Mouse (Mus musculus) subcutaneous adipose tissue, adult 2 months (tissue): ENCODE results near the gene Gm4070. TPM values are rescaled to one million over a fixed set of nuclear protein-coding genes. Genes with fewer than 3 reads are reported as not detected.

ENCODE experiments used
- polyA plus RNA-seq: library from polyadenylated mRNA; depleted of rRNA; stranded (reverse); fragments of >200 nt; gene quantifications from 2 replicates; pipeline ENCODE4 v1.2.3, GENCODE M21; 2012; ENCODE audit warnings: low replicate concordance; rRNA removed

Gene Gm4070
- polyA plus RNA-seq, result 4.5 and 10.3 TPM in 2 replicates

GRCm38 (mm10) chr7:105953812-105954211, at the start of gene Gm4070:
Gene Gm4070 (minus strand): TSS chr7:105953967.

Other genes starting within 250 kb of the Gm4070 start
- gene Ilk, start 217.4 kb downstream of the Gm4070 start, polyA plus RNA-seq, result 295 and 396 TPM in 2 replicates
- gene Rrp8, start 216.6 kb downstream of the Gm4070 start, polyA plus RNA-seq, result 7.1 and 17.7 TPM in 2 replicates
- 340 and 367 TPM in 2 replicates for gene Taf10, start 209.6 kb downstream of the Gm4070 start, polyA plus RNA-seq
- 195 and 230 TPM in 2 replicates for gene Tpp1, start 201.7 kb downstream of the Gm4070 start, polyA plus RNA-seq
- gene Dchs1, start 166.3 kb downstream of the Gm4070 start, polyA plus RNA-seq, result 10.7 and 45.1 TPM in 2 replicates
- 331 and 380 TPM in 2 replicates for gene Mrpl17, start 142.9 kb downstream of the Gm4070 start, polyA plus RNA-seq